Mouse (Mus musculus) thymus, postnatal 10 days (tissue): ENCODE data around the gene Rasa3.

Source experiments
- DNase-seq, 2 experiments: peaks; one replicate each; pipeline ENCODE4 v3.0.0; 2021; ENCODE audit warnings: low spot score in 2 of 2

The Rasa3 gene

DNA sequence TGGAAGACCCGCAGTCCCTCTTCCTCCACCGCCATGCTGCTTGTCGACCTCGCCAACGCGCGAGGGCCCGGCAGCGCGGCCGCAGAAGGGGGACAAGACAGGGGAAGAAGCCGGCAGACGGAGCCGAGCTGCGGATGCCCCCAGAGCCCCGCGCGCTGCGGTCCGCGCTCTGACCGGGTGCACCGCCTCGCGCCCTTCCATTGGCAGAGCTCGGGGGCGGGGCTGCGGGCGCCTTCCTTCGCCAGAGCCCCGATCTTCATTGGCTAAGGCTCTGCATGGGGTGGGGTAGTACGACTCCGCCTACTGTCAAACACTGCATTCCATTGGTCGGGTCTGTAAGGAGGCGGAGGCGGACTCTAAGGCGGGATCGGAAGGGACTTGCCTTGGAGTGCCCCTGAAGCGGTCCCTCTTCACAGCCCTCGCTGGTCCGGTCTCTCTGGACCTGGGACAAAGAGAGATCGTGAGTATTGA, at the start of gene Rasa3:
Gene Rasa3 (minus strand): TSS at position 191 of the 471 bp plus-strand sequence.
- DNase-seq, result peak; percentile 94 to 95

DNA sequence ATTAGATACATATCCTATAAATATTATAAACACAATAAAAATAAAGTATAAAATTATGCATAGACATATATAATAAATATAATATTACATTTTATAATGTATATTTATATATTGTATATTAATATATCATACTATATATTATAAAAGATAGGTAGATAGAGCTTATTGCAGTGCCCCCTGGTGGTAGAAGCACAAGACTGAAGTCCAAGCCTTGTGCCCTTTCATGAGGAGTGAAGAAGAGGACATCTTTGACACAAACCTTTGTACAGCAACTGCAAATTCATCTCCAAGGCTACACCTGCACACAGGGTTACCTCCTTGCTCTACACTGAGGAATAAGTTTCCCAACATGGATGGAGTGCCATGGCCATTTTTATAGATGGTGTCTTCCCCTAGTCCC, 48.3 kb upstream of the Rasa3 start:
- DNase-seq, result peak in 1 of 2 experiments; percentile 69

DNA sequence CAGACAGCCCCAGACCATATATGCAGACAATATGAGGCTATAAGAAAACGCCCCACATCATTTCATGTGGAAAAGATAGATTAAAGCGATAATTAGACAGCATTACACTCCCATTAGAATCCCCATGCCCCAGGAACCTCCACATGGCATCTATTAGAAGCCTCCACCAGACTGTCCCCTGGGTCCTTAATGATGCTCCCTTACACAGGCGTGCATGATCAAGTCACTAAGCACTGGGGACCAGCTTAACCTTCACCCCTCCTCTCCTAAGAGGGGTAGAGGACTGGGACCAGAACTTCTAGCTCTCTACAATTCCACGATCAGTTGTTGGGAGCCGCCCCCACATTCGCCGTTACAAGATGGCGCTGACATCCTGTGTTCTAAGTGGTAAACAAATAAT, 41.6 kb upstream of the Rasa3 start:
- DNase-seq, result no peak

DNA sequence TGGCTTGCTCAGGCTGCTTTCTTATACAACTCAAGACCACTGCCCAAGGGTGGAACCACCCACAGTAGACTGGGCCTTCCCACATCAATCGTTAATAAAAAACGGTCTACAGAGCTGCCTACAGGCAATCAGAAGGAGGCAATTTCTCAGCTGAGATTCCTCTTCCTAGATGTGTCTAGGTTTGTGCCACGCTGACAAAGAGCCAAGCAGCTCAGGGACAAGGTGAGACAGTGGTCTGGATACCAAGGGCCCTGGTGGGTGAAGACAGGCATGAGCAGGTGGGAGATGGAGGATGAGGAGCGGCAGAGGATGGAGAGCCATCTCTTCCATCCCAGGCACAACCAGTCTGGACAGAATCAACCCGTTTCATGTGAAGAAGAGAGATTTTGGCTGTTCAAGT, 31.1 kb upstream of the Rasa3 start:
- no peak for DNase-seq

DNA sequence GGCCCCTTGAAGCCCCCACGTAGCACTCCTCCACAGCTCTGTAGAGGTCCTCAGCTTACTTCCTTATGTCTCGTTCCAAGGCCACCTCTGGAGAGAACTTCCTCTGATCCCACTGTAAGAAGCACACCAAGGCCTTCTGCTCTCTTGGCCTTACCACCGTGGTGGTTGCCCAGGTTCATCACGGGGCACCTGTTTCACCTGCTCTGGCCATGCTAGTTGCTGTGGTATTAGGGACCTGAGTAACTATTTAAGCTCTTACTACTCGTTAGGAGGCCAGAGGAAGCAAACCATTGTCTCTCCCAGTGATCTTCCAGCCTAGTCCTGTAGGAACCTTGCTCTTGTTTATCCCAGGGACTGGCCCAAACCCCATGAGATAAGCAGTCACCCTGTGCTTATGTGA, 29.5 kb upstream of the Rasa3 start:
- no peak for DNase-seq

DNA sequence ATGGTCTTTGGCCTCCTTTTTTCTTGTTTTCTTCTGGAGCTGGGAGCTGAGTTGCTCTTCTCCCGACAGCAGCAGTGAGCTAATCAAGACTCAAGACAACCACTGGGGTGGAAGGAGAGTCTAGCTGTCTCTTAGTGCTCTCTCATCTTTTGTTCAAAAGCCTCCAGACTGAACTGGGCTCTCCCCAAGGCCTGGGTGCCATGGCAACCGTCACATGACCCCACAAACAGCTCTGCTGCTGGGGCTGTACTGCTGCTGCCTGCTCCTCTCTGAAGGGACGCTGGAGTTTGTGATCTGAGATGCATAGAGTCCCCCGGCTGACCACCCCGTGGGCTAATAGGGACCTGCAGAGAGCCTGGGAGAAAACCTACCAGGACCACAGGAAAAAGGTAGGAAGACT, 28.3 kb upstream of the Rasa3 start, which contains the start of gene Cfap97d2:
Gene Cfap97d2 (plus strand): TSS at position 222 of the 400 bp plus-strand sequence.
- peak; percentile 26 to 43 for DNase-seq

DNA sequence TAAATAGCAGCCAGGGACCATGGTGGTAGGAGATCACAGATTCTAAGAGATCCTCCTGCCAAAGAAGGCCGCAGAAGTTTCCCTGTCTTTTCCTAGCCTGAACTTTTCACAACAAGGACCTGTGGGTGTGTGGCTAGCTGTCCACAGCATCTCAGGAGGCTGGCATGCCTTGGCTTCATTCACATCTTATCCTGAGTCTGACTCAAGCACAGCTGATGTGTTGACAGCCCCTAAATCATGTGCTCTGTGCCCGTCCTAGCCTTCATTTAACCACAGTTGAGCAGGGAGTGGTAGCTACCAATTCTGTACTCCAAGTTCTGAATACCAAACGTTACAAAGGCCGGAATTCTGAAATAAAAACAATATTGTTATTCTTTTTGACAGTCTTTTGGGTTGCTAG, 26.9 kb upstream of the Rasa3 start:
- DNase-seq, result no peak

DNA sequence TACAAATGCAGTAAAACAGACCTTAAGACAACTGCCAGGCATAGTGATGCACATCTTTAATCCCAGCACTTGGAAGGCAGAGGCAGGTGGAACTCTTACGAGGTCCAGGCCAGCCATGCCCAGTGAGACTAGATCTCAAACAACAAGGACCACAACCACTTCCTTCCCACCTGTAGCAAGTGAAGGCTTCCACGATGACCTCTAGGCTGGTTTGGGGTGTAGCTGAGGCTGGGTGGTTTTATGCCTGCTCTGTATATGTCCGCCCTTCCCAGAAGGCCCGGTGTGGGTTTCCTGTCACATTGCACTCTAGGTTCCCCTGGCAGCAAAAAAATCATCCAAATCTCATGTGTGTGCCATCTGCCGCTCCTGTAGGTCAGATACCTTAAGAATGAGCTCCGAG, 26.4 kb upstream of the Rasa3 start:
- no peak for DNase-seq

DNA sequence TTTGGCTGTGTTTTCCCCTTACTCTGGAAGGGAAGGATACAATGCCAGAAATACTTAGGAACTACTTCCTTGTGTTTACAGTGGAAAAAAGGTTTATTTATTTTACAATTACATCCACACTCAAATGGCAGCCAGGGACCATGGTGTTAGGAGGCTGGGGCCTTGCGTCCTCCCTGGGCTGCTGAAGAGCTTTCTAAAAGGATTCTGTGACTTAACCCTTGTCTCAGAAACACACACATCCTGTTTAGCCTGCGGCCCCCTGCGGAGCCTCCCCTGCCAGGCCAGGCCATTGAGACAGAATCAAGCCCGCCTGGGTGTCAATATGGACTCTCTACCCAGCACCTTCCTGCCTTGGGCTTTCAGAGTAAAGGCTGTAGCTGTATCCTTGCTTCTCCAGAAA, 25.4 kb upstream of the Rasa3 start:
- no peak for DNase-seq

DNA sequence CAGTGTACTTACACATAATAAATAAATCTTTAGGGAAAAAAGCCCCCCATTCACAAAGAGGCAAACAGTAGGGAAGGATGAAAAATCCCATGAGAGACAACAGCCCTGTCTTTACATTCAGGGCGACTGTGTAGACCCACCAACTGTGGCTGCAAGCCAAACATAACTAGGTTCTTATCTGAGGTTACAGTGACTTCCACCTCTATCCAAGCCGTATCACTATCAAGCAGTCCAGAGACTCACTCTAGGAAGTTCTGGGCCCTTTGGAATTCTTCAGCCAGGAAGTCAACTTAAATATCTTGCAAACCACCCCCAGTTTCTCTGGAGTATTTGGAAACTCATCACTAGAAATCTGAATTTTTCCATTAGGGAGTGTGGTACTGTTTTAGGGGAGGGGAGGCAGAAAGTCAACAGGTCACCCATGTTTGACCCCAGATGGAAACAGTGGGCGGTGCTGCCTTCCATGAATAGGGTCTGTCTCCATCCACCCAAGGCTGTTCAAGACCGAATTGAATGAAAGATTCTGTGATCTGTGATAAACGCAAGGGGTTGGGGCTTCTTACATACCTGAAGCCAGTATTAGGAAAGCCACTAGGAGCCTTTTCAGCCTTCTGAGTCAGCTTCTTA, 22.0 kb upstream of the Rasa3 start:
- no peak for DNase-seq

DNA sequence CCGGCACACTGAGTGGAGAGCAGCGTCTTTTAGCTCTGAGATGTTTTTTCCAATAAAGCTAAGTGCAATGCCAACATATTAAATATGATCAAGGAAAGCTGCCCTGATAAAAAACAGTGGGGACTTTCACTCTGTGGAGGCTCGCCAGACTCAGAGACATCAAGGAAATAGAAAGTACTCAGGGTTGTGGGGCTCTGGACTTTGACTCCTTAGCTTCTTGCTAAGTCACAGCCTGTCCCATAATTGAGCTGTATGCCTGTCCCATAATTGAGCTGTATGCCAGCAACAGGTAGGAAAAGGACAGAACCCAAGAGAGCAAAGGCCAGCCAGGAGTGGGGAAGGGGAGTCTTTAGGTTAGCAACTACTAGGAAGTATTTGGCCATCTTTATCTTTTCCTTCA, 20.9 kb upstream of the Rasa3 start:
- no peak for DNase-seq

DNA sequence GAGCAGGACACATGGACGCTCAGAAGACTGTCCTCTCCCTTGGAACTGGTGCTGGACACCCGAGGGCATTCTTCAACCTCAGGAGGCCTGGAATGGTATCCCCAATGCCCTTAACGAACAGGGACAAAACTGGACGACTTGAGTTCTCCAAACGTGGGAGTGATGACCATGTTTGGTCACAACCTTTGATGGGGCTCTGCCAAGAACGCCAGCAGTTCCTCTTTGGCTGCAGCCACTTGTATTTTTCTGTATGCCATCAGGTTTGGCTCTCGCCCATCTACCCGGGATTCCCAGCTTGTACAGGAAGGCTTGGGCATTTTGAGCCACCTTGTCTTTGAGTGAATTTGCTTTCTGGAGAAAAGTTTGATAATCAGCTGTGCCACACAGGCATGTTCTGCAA, 20.3 kb upstream of the Rasa3 start:
- no peak for DNase-seq

DNA sequence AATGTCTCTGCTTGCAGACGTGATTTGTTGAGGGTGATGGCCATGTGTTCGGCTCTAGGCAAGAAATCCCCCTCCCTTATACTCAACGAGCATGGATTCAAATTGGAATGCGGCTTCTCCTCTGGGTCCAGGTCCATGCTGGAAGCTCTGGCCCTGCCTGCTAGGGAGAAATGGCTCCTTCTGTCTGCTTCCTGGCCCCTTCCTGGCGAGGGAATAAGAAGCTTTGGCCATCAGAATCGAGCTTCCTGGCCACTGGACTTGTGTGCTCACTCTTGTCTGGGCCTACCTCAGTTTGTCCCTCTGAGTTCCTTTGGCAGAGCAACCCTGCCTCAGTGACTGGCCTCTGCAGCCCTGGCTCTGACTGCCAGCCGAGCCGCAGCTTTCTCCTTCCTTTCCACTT, 19.8 kb upstream of the Rasa3 start:
- no peak for DNase-seq

DNA sequence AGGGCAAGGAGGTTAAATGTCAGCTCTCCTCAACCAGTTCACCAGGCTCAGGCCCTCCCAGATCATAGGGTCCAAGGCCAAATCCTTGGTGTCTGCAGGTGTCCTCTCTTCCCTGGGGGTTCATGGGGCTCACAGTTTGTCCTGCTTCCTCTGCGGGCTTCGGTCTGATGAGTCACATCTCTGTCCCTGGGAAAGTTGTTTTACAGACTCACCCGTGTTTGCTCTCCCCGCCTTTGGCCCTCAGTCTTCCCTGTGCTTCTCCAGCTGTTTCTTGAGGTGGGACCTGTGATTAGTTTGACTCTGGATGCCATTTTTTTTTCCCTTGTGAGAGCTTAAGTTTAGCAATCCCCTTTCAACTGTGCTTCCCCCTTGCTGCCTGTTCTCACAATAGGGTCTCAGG, 18.8 kb upstream of the Rasa3 start:
- DNase-seq, result no peak

DNA sequence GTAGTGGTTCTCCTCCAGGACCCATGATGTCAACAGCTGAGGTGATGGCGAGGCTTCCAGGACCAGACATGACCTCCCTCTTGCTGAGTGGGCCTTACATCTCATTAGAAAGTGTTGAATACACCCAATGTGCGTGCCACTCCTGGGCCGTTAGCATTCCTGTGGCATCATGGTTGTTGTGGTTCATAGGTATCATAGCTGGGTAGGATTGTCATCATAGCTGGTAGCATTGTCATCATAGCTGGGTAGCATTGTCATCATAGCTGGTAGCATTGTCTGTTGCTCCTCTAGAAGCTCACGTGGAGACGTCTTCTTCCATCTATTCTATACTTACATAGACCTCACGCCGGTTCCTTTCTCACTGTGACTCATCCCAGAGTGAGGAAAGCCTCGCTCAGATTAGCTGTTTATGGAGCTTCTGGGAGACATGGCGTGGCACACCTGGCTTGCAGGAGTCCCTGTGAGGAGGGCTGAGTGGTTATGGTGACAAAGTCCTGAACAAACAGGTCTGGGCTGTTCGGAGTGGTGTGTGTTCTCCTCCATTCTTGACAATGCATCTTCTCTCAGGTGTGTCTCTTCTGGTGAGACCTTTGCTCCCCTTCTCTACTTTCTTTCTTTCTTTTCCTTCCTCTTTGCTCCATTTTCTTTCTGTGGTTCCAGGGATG, 17.9 kb upstream of the Rasa3 start:
- DNase-seq, result no peak

DNA sequence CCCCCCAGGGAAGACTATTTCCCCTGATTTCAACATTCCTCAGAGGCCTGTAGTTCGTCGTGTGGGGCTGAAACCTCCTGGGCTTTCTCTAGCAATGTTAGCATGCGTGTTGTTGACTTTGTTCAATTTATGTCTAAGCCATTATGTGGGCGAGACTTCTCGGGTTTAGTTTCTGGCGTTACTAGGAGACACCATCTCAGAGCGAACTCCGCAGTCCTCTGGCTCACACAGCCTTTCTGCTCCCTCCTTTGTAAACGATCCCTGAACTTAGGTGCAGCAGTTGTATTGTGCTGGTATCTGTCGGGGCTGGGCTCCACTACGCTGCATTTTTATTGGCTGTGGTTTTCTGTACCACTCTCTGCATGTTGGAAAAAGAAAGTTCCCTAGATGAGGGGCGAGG, 17.3 kb upstream of the Rasa3 start:
- DNase-seq, result no peak

DNA sequence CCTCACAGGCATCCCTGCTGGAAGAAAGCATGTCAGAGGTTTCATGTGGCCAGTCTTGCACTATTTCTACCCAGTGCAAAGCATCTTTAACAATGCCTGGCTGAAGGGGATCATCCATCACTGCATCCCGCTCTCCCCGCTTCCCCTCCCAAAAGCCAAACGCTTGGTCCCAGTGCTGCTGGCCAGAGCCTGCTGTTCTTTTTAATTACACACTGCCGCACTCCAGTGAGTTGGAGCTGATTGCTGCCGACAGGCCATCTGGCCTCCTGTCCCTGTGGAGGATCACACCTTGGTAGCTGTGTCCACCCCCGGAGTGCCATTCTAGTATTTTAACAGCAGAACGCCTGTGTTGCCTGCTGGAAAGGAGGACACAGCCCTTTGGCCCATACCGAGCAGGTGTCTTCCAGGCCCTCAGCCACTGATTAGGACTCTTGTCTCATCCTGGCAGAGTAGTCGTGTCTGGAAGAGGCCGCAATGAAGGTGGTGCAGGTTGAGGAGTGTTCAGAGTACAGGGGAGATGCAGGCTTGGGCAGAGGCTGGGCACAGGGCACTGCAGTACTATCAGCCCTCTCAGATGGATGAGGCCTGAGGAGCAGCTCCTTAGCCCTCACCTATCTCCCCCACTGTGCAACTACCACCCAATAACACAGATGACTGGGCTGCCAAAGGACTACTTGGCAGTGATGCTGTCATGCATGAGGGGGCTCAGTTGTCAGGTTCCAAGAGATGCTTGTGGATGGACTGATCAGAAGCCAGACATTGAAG, 15.1 kb upstream of the Rasa3 start:
- DNase-seq, result no peak

DNA sequence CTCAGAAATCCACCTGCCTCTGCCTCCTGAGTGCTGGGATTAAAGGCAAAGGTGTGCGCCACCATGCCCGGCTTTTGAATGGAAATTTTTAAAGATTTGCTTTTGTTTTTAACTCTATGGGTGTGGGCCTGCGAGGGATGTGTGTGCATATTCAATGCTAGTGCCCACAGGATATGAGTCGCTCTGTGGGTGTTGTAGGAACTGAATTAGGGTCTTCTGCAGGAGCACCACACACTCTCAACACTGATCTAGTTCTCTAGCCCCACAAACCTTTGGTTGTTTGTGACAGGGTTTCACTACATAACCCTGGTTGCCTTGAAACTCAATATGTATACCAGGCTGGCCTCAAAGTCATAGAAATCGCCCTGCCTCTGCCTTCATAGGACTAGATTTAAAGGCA, 11.9 kb upstream of the Rasa3 start:
- no peak for DNase-seq

DNA sequence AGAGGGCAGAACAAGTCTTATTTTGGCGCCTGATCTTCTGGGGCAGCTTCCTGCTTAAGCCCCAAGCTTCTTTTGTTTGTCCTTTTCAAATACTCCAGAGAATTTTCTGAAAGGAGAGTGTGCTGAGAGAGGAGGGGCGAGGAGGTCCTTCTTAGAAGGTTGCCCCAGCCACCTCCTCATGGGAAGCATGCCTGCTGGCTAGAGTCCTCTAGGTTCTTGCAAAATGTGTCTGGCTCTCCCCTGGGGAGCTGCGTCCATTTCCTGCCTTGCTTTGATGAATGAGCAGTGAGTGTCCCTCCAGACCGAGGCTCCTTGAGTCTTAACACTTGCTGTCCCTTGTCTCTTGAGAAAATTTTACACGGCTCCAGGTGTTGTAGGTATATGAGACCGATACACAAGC, 11.1 kb upstream of the Rasa3 start:
- DNase-seq, result no peak

DNA sequence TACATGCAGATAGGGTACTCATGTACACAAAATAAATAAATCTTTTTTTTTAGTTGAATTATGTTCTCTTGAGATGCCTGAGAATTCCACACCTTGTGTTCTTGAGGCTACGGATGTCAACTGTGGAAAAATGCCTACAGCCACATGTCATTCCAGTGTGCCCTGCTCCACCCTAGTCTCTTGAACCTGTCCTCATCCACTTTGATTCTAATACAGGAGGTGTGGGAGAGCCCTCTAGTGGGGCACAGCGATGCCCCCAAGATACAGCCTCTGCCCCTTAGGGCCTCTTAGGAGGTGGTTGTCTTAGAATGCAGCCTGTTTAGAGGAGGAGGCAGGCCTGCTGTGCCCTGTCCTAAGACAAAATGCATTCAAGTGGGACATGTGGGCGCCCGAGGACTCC, 10.5 kb upstream of the Rasa3 start:
- no peak for DNase-seq

DNA sequence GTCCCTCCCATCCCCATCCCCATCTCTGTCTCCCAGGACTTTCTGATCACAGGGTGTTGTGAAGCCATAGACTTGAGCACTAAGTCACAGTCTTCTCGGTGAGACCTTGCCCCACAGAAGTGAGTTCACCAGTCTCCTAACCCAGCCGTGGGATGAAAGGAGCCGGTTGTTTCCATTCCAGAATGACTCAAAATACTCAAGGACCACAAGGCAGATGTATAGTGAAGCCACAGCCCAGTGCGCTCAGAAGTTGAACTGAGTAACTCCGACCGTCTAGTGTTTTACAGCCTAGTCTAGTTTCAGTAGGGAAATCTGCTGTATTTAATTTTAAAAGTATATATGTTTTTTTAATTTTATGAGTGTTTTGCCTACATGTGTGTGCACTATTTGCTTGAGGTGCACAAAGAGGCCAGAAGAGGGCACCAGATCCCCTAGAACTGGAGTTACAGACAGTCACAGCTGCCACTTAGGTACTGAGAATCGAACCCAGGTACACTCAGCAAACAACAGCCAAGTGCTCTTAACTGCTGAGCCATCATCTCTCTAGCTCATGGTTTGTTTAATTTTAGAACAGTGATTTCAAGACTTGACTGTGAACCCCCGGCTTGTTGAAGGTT, 9.8 kb upstream of the Rasa3 start:
- DNase-seq, result no peak

DNA sequence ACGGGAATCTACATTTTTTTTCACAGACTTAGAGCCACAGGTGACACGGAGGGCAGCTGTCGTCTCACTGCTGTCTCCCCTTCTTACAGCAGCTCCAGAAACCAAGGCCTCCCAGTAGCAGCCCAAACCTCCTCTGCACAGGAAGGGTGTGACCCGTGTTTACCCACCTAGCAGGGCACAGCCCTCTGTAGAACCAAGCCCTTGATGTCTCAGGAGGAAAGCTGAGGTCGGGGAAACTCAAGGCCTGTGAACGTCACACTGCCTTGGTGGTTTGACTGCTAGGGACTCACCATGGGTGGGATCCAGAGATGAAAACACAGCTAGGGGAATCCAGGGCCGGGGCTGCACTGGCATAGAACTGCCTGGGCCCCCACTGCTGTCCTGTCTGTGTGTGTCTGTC, 9.0 kb upstream of the Rasa3 start:
- DNase-seq, result peak; percentile 73 to 80
